Mouse (Mus musculus) spleen, adult 18-20 months (tissue): ENCODE data around the gene Frmd4b.

Experiments
- DNase-seq, 2 experiments: peaks; one replicate each; pipeline ENCODE4 v3.0.0; 2022; ENCODE audit warnings: mixed read lengths in 2 of 2

Gene Frmd4b

DNA sequence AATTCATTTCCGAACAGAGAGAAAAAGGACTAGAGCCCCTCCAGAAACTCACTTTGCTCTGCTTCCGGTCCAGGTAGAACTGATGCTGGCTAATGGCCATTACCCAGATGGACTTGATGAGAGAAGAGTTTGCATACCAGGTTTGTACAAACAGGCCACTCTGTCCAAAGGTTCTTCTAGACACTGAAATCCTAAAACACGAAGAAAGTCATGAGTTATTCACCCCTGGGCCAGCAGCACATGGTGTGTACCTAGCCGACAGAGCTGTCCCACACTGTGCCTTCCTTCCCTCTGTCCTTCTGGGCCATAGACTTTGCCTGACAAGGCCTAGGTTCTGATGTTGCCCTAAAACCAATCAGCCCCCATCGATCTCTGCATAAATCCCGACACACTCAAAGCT, 308.8 kb downstream of the Frmd4b start:
- no peak for DNase-seq

- no peak for DNase-seq
Measured at GRCm38 (mm10) chr6:97307231-97307630, 310.1 kb downstream of the Frmd4b start.

GRCm38 (mm10) chr6:97306351-97306750, 311.0 kb downstream of the Frmd4b start:
- no peak for DNase-seq

DNA sequence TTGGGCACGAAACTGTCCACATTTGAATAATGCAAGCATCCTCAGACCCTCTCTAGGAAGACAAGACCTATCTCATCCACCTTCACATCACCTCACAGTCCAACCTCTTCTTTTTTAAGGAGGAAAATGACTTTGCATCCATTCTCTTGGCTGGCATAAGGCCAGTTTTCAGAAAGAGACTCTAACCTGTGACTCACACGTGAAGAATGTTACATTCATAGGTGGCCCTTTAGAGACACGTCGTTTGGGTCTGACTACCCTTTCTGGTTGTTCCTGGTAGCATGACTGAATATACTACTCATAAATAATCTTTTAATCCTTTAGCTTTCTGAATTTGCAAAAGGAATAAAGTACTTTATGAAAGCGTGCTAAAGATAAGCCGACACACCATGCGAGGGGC, 311.9 kb downstream of the Frmd4b start:
- DNase-seq, result no peak

GRCm38 (mm10) chr6:97305010-97305409, 312.3 kb downstream of the Frmd4b start:
- no peak for DNase-seq

DNA sequence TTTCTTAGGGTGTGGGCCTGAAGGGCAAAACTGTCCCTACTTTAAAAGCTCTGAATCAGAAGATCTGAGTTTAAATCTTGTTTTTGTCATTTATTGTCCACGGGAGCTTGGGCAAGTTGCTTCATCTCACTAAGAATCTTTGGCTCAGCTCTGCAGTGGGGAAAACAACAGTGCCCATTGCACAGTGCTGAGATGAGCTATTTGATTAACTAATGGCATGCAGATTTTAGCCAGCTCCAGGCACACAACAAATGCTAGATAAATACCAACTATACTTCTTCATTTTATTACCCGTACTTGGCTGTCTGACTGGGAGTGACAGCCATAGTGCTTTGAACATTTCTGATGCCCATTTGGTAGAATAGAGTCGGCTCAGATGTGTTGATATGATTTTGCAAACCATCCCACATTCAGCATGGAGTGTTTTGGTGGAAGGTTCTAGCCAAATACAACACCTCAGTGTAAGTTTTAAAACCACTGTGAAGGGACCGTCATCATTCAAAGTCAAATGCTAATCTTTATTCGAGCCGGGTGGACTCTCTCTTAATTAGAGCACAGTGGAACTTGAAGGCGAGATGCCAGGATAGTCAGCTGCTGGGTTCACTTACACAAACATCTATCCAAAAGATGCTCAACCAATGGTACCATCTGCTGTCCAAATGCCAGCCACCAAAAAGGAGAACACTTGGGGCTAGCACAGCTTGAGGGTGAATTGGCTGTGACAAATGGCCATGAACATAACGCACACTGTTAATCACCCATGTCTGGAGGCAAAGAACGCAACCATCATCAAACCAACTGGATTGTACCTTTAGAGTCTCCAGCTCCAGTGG, 313.8 kb downstream of the Frmd4b start:
- no peak for DNase-seq

DNA sequence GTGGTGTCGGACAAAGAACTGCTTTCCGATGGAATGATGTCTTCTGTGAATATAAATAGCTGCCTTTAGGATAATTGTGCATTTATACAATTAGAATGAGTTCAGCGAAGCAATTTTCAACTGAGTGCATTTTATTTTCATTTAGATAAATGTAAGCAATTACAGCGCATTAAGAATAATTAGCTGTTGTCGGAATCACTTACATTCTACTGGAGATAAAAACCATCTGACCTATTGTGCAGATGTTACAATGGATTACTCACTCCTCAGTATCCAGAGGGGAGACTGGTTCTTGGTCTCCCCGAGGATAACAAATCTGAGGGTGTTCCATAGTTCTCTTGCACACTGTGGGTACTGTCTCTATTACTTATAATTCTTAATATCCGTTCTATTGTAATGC, 315.0 kb downstream of the Frmd4b start:
- DNase-seq, result no peak

GRCm38 (mm10) chr6:97300659-97301058, 316.7 kb downstream of the Frmd4b start:
- no peak for DNase-seq

GRCm38 (mm10) chr6:97300180-97300579, 317.2 kb downstream of the Frmd4b start:
- DNase-seq, result no peak

- no peak for DNase-seq
Measured at GRCm38 (mm10) chr6:97297151-97297550, 320.2 kb downstream of the Frmd4b start.

DNA sequence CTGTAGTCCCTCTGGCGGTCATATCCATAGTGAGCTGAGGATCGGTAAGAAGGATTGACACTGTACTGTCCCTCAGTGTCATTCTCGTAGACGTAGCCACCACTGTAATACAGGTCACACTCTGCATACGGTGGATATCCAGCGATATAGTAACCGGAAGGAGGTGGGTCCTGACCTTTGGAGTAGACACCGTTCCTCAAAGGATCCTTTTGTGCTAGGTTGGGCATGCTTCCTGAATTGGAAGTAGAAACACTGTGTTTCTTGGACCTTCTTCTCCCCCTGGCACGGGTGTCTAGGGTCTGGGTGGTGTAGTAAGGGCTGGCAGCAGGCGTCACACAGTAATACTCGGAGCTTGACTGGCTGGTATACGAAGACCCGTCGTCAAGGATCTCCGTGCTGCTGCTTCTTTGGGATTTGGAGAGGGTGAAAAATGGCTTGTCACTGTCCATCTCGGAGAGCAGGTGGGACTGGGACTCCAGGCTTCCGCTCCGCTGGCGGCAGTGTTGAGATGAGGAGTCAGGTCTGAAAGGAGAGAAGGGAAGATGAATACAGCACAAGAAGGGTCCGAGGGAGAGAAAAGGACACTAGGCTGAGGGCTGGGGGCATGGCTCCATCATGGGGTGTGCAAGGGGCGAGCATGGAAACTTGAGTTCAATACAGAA, 321.3 kb downstream of the Frmd4b start:
- no peak for DNase-seq

DNA sequence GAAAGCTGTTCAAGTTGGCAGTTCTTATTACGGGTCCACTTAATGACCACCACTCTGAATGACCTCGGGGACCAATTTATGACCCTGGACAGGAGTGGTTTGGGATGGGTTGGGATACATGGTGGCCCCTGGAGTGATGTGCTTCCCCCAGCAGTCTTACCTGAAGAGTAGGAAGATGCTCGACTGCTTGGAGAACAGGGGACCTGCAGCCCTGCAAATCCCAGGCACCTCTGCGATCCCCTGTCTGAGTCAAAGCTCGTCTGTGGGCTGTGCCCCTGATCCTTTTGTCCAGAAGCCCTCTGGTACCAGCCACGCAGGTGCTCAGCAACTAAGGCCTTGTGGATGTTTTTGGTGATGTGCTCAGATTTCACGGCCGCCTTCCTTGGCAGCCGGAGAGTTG, 321.9 kb downstream of the Frmd4b start:
- DNase-seq, result no peak

- no peak for DNase-seq
Measured at GRCm38 (mm10) chr6:97293667-97294569, 323.4 kb downstream of the Frmd4b start.

DNA sequence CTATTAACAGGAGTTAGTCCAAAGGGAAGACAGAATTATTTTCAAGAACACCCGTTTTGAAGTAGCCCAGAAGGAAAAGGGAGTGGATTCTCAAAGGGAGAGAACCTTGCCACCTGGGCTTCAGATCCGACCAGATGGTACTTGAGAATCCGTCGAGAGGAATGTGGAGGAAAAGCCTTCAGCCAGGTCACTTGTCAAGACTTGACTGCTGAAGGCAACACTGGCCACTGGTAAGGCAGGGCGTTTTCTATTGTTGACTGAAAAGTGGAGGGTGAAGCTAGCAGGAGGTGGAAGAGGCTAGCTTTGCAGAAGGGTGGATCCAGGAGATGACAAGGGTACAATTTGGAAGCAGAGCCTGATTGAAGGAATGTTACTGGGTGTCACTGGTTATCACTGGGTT, 324.4 kb downstream of the Frmd4b start:
- DNase-seq, result no peak

DNA sequence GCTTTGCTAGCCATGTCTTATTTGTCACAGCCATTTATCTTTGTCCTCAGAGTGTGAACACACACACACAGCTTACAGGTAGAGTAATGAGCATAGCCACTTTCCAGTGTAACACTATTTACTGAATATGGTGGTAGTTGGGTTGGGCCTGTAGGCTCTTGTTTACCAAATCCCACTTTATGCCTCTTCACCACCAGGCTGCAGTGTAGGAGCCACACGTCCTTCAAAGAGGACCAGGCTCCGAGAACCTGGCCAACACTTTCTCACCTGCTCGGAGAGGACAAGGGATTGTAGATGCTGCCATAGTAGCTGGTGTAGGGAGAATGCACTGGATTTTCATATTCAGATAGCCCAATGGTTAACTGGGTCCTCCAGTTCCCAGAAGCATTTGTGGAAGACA, 325.2 kb downstream of the Frmd4b start:
- no peak for DNase-seq

DNA sequence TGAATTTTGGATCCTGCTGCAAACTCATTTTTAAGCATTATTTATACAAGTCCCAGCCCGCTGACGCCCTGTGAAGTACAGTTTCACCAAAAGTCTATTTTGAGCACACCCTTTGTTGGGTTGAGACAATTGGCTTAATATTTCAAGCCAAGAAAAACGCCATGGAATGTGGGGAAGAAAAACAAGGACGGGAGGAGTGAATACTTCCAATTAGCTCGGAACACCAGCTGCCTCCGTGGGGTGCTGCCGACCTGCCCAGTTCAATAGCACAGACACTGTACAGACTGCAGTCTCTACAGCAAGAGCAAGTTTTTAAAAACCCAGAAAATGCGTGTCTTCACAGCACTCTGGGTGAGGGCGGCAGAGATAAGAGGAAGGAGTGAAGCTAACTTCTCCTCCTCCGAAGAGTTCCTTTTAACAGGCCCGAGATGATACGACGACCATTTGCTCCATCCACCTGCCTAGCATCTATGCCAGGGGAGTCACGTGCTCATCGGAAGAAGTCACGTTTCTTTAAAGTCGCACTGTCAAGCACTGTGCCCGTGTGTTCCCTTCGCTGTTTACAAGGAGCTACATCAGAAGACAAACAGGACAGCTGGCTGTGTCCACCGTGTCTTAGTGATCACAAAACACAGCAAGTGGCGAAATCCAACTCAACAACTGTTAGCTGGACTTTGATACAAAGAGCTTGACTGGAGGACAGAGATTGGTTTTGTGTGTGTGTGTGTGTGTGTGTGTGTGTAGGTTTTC, 326.0 kb downstream of the Frmd4b start:
- DNase-seq, result no peak

DNA sequence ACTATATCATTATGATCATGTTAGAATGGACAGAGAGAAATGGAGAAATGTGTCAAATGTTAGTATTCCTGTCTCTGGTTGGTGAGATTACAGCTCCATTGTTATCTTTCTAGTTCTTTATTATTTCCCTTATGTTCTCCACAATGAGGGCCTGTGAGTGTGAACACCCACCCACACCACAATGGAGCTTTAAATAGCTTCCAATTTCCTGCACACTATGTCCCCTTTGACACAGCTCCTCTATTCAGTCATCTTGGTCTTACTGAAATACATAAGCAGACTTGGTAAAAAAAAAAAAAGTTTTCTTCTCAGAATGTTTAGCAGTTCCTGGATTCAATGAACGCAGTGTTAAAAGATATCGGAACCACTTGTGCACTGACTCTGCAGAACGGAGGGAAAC, 326.7 kb downstream of the Frmd4b start:
- no peak for DNase-seq

GRCm38 (mm10) chr6:97289838-97290237, 327.5 kb downstream of the Frmd4b start:
- no peak for DNase-seq

DNA sequence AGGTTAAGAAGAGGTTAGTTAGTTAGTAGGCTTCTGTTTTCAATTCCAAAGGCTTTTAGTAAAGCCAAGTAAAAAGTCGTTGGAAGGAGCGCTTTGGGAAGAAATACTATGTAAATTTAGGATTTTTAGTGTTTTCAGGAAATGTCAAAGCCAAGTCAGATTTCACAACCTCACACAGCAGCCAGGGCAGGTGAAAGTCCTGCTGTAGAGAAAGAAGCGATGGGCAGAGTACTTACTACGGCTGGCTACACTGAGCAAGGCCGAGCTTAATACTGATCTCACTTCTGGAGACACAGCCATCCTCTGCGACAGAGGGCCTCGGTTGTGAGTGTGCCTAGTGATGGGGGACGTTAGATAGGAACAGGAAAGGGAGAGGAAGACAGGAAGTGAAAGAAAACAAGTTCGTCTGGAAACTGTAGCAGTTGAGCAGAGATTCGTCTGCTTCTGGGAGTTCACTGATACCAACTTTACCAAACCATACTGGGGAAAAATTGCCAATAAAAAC, 328.0 kb downstream of the Frmd4b start:
- DNase-seq, result no peak

DNA sequence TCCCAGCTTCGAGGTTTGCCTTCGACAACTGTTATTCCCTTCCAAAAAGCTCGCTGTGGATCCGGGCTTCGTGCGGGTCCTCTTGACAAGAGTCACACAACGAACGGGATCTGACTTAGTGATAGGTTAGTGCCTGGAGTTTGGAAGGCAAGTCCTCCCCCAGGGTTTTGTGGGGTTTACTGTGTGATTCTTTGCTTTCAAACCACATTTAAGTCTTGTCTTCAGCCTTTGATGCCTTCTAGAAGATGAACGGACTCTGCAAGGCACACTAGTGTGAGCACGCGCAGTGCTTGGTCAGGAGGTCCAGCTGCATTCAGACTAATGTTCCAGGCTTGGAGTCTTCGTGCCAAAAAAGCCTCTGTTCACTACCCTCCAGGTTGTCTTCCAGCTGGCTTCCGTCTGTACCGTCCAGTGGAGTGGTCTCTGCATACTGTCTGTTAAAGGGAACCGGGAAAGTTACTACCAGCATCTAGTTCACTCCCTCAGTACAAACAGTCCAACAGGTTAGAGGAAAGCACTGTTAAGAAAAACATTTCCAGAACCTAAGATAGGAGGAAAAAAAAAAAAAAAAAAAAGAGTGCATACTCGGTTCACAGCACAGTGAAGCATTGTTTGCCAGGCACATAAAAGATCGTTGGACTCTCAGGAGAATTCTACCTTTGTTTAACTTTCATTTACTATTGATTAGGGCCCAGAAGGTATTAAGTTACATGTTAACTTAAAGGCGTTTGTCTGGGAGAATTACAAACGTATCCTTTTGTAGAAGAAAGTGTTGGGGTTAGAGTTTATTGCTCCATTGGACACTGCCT, 329.1 kb downstream of the Frmd4b start:
- DNase-seq, result no peak

- no peak for DNase-seq
Measured at GRCm38 (mm10) chr6:97286332-97286731, 331.0 kb downstream of the Frmd4b start.

- no peak for DNase-seq
Measured at GRCm38 (mm10) chr6:97283676-97284075, 333.7 kb downstream of the Frmd4b start.
